Mouse (Mus musculus): ENCODE measurements around the gene Cebpzos. TPM values are rescaled to one million over a fixed set of nuclear protein-coding genes. Genes with fewer than 3 reads are reported as not detected.

The Cebpzos gene
- 67.5 and 68.1 TPM in 2 replicates for polyA plus RNA-seq (2015; fragmentation: Nextera tagmentation; extraction: Ambion mirVana)

GRCm38 (mm10) chr17:78916369-78916813 is at the start of gene Cebpzos:
Gene Cebpzos (plus strand): TSS chr17:78916500.
- no peaks in the 10 kb centered on the region for H3K27me3 ChIP-seq (replicated peaks; ENCODE audit: insufficient read depth, low read length)
- H3K36me3 ChIP-seq (ENCODE audit: insufficient read depth, low read length): peaks cover 12% of the 10 kb centered on the region
- peak within 1 kb of the TSS; percentile 60 for H3K9ac ChIP-seq (replicated peaks; ENCODE audit: low read depth)
- ATAC-seq: peak; percentile 96
- peak within 1 kb of the TSS; percentile 88 for H3K27ac ChIP-seq (ENCODE audit: low read length)
- peak within 1 kb of the TSS; percentile 84 for H3K4me2 ChIP-seq (replicated peaks; ENCODE audit: low read depth, low read length)
- peak; percentile 92 for DNase-seq (ENCODE audit: low spot score)
- no peak for TF ChIP-seq EP300 (IDR thresholded peaks at IDR 0.05)
- TF ChIP-seq CTCF (IDR thresholded peaks at IDR 0.05): no peak; the same call in 1 of the 2 replicates
- peak within 1 kb of the TSS; percentile 67 for H3K4me3 ChIP-seq (ENCODE audit: low read depth, low read length)
- under 1% methylated on average over 37 of the region's 37 CpGs for WGBS
- H3K4me1 ChIP-seq (ENCODE audit: insufficient read depth, low read depth, low read length): peaks cover 5% of the 10 kb centered on the region; the same call in 1 of the 2 replicates
- no peaks in the 10 kb centered on the region for H3K9me3 ChIP-seq (ENCODE audit: low read length)

- no peak for TF ChIP-seq EP300 (IDR thresholded peaks at IDR 0.05)
- no peak overlapping the region for H3K9ac ChIP-seq (replicated peaks; ENCODE audit: low read depth)
- DNase-seq (ENCODE audit: low spot score) (no peak), ATAC-seq (no peak)
- H3K4me2 ChIP-seq (replicated peaks; ENCODE audit: low read depth, low read length): no peak overlapping the region
- no peak overlapping the region for H3K4me3 ChIP-seq (ENCODE audit: low read depth, low read length)
- 90% methylated on average over 6 of the region's 6 CpGs for WGBS
- no peaks in the 10 kb centered on the region for H3K4me1 ChIP-seq (ENCODE audit: insufficient read depth, low read depth, low read length)
- H3K27me3 ChIP-seq (replicated peaks; ENCODE audit: insufficient read depth, low read length): no peaks in the 10 kb centered on the region
- peaks cover 12% of the 10 kb centered on the region; the same call in 1 of the 2 replicates for H3K36me3 ChIP-seq (ENCODE audit: insufficient read depth, low read length)
- no peak overlapping the region for H3K27ac ChIP-seq (ENCODE audit: low read length)
- H3K9me3 ChIP-seq (ENCODE audit: low read length): no peaks in the 10 kb centered on the region
Observed at GRCm38 (mm10) chr17:78873886-78874285, 42.4 kb upstream of the Cebpzos start.

- Histone ChIP-seq H3K9ac (replicated peaks; ENCODE audit: low read depth) (peak overlapping the region; percentile 49), H3K4me1 (ENCODE audit: insufficient read depth, low read depth, low read length) (peaks cover 8% of the 10 kb centered on the region; the same call in 1 of the 2 replicates), H3K4me3 (ENCODE audit: low read depth, low read length) (peak overlapping the region; percentile 63), H3K36me3 (ENCODE audit: insufficient read depth, low read length) (no peaks in the 10 kb centered on the region; the same call in 1 of the 2 replicates), H3K4me2 (replicated peaks; ENCODE audit: low read depth, low read length) (peak overlapping the region; percentile 65), H3K27me3 (replicated peaks; ENCODE audit: insufficient read depth, low read length) (no peaks in the 10 kb centered on the region), H3K27ac (ENCODE audit: low read length) (peak overlapping the region; percentile 79), H3K9me3 (ENCODE audit: low read length) (no peaks in the 10 kb centered on the region)
- DNase-seq (ENCODE audit: low spot score) (peak; percentile 63), ATAC-seq (peak; percentile 47)
- no peak for TF ChIP-seq EP300 (IDR thresholded peaks at IDR 0.05)
- TF ChIP-seq CTCF (IDR thresholded peaks at IDR 0.05): no peak
- WGBS: 9% methylated on average over 5 of the region's 7 CpGs
Observed at GRCm38 (mm10) chr17:78881878-78882304, 34.4 kb upstream of the Cebpzos start.

- peak within 1 kb of the TSS; percentile 63 for H3K4me3 ChIP-seq (ENCODE audit: low read depth, low read length)
- H3K4me1 ChIP-seq (ENCODE audit: insufficient read depth, low read depth, low read length): peaks cover 8% of the 10 kb centered on the region; the same call in 1 of the 2 replicates
- no peaks in the 10 kb centered on the region for H3K9me3 ChIP-seq (ENCODE audit: low read length)
- peak within 1 kb of the TSS; percentile 49 for H3K9ac ChIP-seq (replicated peaks; ENCODE audit: low read depth)
- TF ChIP-seq EP300 (IDR thresholded peaks at IDR 0.05) (no peak), CTCF (IDR thresholded peaks at IDR 0.05) (no peak)
- peak within 1 kb of the TSS; percentile 79 for H3K27ac ChIP-seq (ENCODE audit: low read length)
- peak; percentile 96 for DNase-seq (ENCODE audit: low spot score)
- no peaks in the 10 kb centered on the region; the same call in 1 of the 2 replicates for H3K36me3 ChIP-seq (ENCODE audit: insufficient read depth, low read length)
- WGBS: under 1% methylated on average over 28 of the region's 28 CpGs
- H3K4me2 ChIP-seq (replicated peaks; ENCODE audit: low read depth, low read length): peak within 1 kb of the TSS; percentile 65
- no peaks in the 10 kb centered on the region for H3K27me3 ChIP-seq (replicated peaks; ENCODE audit: insufficient read depth, low read length)
- peak; percentile 99 for ATAC-seq
Observed at GRCm38 (mm10) chr17:78882401-78883112, 33.7 kb upstream of the Cebpzos start, which contains the start of gene Eif2ak2. Gene Eif2ak2 (minus strand): TSS chr17:78882573.

GRCm38 (mm10) chr17:78883291-78883690 is 33.0 kb upstream of the Cebpzos start:
- no peak for TF ChIP-seq CTCF (IDR thresholded peaks at IDR 0.05)
- TF ChIP-seq EP300 (IDR thresholded peaks at IDR 0.05): no peak

GRCm38 (mm10) chr17:78885286-78886065 is 30.8 kb upstream of the Cebpzos start:
- Histone ChIP-seq H3K27ac (ENCODE audit: low read length) (no peak overlapping the region), H3K4me3 (ENCODE audit: low read depth, low read length) (no peak overlapping the region), H3K27me3 (replicated peaks; ENCODE audit: insufficient read depth, low read length) (no peaks in the 10 kb centered on the region), H3K4me2 (replicated peaks; ENCODE audit: low read depth, low read length) (no peak overlapping the region), H3K4me1 (ENCODE audit: insufficient read depth, low read depth, low read length) (peaks cover 8% of the 10 kb centered on the region; the same call in 1 of the 2 replicates), H3K9ac (replicated peaks; ENCODE audit: low read depth) (no peak overlapping the region), H3K36me3 (ENCODE audit: insufficient read depth, low read length) (no peaks in the 10 kb centered on the region), H3K9me3 (ENCODE audit: low read length) (no peaks in the 10 kb centered on the region)
- TF ChIP-seq CTCF (IDR thresholded peaks at IDR 0.05): no peak
- WGBS: 72% methylated on average over 5 of the region's 5 CpGs
- no peak for ATAC-seq
- DNase-seq (ENCODE audit: low spot score): no peak

More at GRCm38 (mm10) chr17:78883291-78883690, 33.0 kb upstream of the Cebpzos start:
- Histone ChIP-seq H3K4me3 (ENCODE audit: low read depth, low read length) (no peak overlapping the region), H3K9me3 (ENCODE audit: low read length) (no peaks in the 10 kb centered on the region), H3K27ac (ENCODE audit: low read length) (no peak overlapping the region), H3K9ac (replicated peaks; ENCODE audit: low read depth) (no peak overlapping the region), H3K27me3 (replicated peaks; ENCODE audit: insufficient read depth, low read length) (no peaks in the 10 kb centered on the region), H3K4me2 (replicated peaks; ENCODE audit: low read depth, low read length) (no peak overlapping the region), H3K4me1 (ENCODE audit: insufficient read depth, low read depth, low read length) (peaks cover 8% of the 10 kb centered on the region; the same call in 1 of the 2 replicates), H3K36me3 (ENCODE audit: insufficient read depth, low read length) (no peaks in the 10 kb centered on the region; the same call in 1 of the 2 replicates)
- DNase-seq (ENCODE audit: low spot score) (no peak), ATAC-seq (no peak)
- 92% methylated on average over 4 of the region's 4 CpGs for WGBS

Data from lung, postnatal 0 days (tissue).